ENCODE assay signal across 18 mouse cellular contexts in genomic region chr17:43929856-43930255, GRCm38 (mm10).
A peak's percentile ranks its signal among the peaks of the same experiment; 100 is the strongest.
DNase-seq lines count a peak whose midpoint lies in the region; TF ChIP-seq lines count a peak whose summit lies in the region.
"Had no signal": no experiment of that assay in that cellular context is flagged by ENCODE, and none has a peak within 500 bp of the region (broad histone marks: within the 10 kb centered on the region; RNA-seq: fewer than 3 reads in every experiment).

No protein-coding gene starts in this region.

- no peaks in the 10 kb centered on the region for H3K27me3 ChIP-seq in MEL (ENCODE audit: control insufficient read depth in 1 of 2, insufficient read depth in 2 of 2, low read length in 2 of 2)
- H3K27me3 ChIP-seq: CH12.LX, Patski had no signal

- peaks cover 0 to 23% of the 10 kb centered on the region in 2 experiments; a peak in 3 of 4 replicates for H3K4me1 ChIP-seq in MEL (ENCODE audit: control insufficient read depth in 1 of 2, insufficient read depth in 2 of 2, low read length in 2 of 2)

- TF ChIP-seq RAD21 in MEL (IDR thresholded peaks at IDR 0.05; ENCODE audit: low read depth, low read length), result no peak

- H3K4me3 ChIP-seq in MEL (ENCODE audit: control insufficient read depth in 1 of 2, insufficient read depth in 1 of 2, low read depth in 2 of 2, low read length in 2 of 2), result no peak overlapping the region

- DNase-seq in heart, adult 11 months, result peak; percentile 90
- no peak for DNase-seq in heart, adult 9 months (ENCODE audit: low spot score in 2 of 2)
- no peak for DNase-seq in MEL (ENCODE audit: low read depth, low spot score)
- no peak for DNase-seq in cerebellum, adult 9-11 months
- DNase-seq: adrenal gland, adult 2 months; adrenal gland, adult 8-10 months; adrenal gland, postnatal 10 days; adrenal gland, postnatal 14 days; adrenal gland, postnatal 25 days; adrenal gland, postnatal 36 days; B cell, adult 2 months; cerebellum, adult 11 months; cerebellum, adult 11-12 months; cerebellum, adult 18-20 months; cerebellum, adult 2 months had no signal

- peaks cover 0 to 9% of the 10 kb centered on the region in 2 experiments; a peak in 2 of 4 replicates for H3K36me3 ChIP-seq in MEL (ENCODE audit: control insufficient read depth in 1 of 2, insufficient read depth in 2 of 2, low read length in 2 of 2)
- H3K36me3 ChIP-seq: G1E had no signal

- H3K27ac ChIP-seq in MEL (ENCODE audit: control insufficient read depth, low read depth, low read length), result peak overlapping the region; percentile 9; the same call in 1 of the 2 replicates

- TF ChIP-seq EP300 in MEL (IDR thresholded peaks at IDR 0.05; ENCODE audit: low read depth in 1 of 2, low read length in 2 of 2), result no peak

- no peak for TF ChIP-seq CTCF in MEL (IDR thresholded peaks at IDR 0.05 in 2 of 3, conservative IDR thresholded peaks at IDR 0.05 in 1 of 3; ENCODE audit: control insufficient read depth in 1 of 3, insufficient read depth in 1 of 3, low read depth in 2 of 3, low read length in 3 of 3, poor library complexity in 1 of 3, severe bottlenecking in 1 of 3)

- TF ChIP-seq POLR2A in MEL (IDR thresholded peaks at IDR 0.05; ENCODE audit: control insufficient read depth in 1 of 2, insufficient read depth in 1 of 2, low read depth in 1 of 2, low read length in 2 of 2, poor library complexity in 1 of 2), result no peak

- H3K79me2 ChIP-seq in MEL (ENCODE audit: control insufficient read depth, insufficient read depth, low read length, poor library complexity), result no peaks in the 10 kb centered on the region; the same call in 1 of the 2 replicates

- H3K9me3 ChIP-seq in MEL (replicated peaks; ENCODE audit: insufficient read depth, low read length), result no peaks in the 10 kb centered on the region

- H3K9ac ChIP-seq in MEL (ENCODE audit: control insufficient read depth, low read depth, low read length, poor library complexity, severe bottlenecking), result no peak overlapping the region

TF ChIP-seq in MEL, 35 proteins besides CTCF, POLR2A, EP300 and RAD21:
- TF ChIP-seq ETS1 (IDR thresholded peaks at IDR 0.05; ENCODE audit: low read depth, low read length) (no peak), RCOR1 (IDR thresholded peaks at IDR 0.05; ENCODE audit: low read depth, low read length) (no peak), POLR2AphosphoS2 (IDR thresholded peaks at IDR 0.05; ENCODE audit: low read length) (no peak), ZKSCAN1 (IDR thresholded peaks at IDR 0.05; ENCODE audit: low read depth, low read length) (no peak), JUND (IDR thresholded peaks at IDR 0.05; ENCODE audit: low read depth, low read length) (no peak), E2F4 (IDR thresholded peaks at IDR 0.05; ENCODE audit: borderline replicate concordance, low read depth, low read length) (no peak), BHLHE40 (IDR thresholded peaks at IDR 0.05; ENCODE audit: borderline replicate concordance, low read depth, low read length) (no peak), CHD1 (IDR thresholded peaks at IDR 0.05; ENCODE audit: low read depth, low read length) (no peak), SIN3A (IDR thresholded peaks at IDR 0.05; ENCODE audit: low read length) (no peak), TBP (IDR thresholded peaks at IDR 0.05; ENCODE audit: low read depth, low read length) (no peak), NRF1 (IDR thresholded peaks at IDR 0.05; ENCODE audit: insufficient read depth, low read depth, low read length, poor library complexity, severe bottlenecking) (no peak), GATA1 (IDR thresholded peaks at IDR 0.05; ENCODE audit: low read depth, low read length) (no peak), MAFK (IDR thresholded peaks at IDR 0.05; ENCODE audit: borderline replicate concordance, low read depth, low read length) (no peak), MAZ (IDR thresholded peaks at IDR 0.05; ENCODE audit: low read depth, low read length) (no peak), ZMIZ1 (IDR thresholded peaks at IDR 0.05; ENCODE audit: low read depth, low read length) (no peak), MYC (IDR thresholded peaks at IDR 0.05; ENCODE audit: low read depth, low read length) (no peak), MAX (IDR thresholded peaks at IDR 0.05; ENCODE audit: low read length) (no peak), HCFC1 (IDR thresholded peaks at IDR 0.05; ENCODE audit: low read depth, low read length) (no peak)
TF ChIP-seq in MEL: peak in this region for 0.
